Mouse (Mus musculus) C2C12 (cell line): ENCODE data around the gene Anpep.

ENCODE experiments used
- CEBPB ChIP-seq: IDR thresholded peaks from one replicate; pipeline ENCODE4 v1.6.1; 2011; ENCODE audit warnings: low read depth, mild to moderate bottlenecking, control low read depth, moderate library complexity
- CTCF ChIP-seq: IDR thresholded peaks from one replicate; pipeline ENCODE4 v1.5.1; 2011; ENCODE audit not compliant: control insufficient read depth, insufficient read depth, insufficient read length
- MYOD1 ChIP-seq: IDR thresholded peaks from one replicate; pipeline ENCODE4 v1.6.1; 2011; ENCODE audit warnings: low read depth; ENCODE audit not compliant: control insufficient read depth, insufficient read length

DNA sequence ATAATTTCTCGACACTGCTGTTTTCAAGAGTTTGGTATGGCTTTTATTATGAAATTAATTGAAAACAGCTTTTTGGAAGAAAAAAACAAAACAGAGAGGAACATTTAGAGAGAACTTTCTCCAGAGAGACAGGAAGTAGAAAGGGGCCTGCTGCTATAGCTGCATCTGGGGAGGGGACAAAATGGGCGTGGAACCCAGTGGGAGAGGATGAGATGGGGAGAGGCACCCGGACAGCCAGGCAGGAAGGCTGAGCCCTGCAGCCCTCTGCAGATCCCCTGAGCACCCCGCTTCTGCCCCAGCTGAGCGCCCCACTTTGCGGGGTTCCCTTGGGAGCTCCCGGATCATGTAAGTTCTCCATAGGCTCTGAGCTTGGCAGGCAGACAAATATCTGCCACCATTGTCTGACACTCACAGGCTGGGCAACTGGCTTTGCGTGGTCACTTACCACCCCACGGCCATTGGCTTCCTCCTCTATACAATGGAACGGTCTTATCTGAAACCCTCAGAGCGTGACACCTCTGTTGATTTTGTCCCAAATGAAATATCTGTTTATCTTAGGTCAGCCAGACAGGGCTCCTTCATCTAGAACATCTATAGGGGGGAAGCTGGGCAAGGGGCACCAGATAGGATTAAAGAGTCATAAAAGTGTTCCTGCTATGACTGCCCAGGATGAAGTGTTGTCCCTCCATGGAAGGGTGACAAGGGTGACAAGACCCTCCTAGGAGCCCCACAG is 2.5 kb downstream of the Anpep start:
- TF ChIP-seq CTCF (no peak), MYOD1 (no peak), CEBPB (no peak)
